Mouse (Mus musculus) megakaryocyte, adult 5-6 weeks (primary cell): Measurements from ENCODE around the gene Ypel2. TPM values are rescaled to one million over a fixed set of nuclear protein-coding genes. Genes with fewer than 3 reads are reported as not detected.

Source experiments
- ATAC-seq: 2 replicates; pipeline ENCODE4 v1.8.0; 2016; ENCODE audit warnings: mild to moderate bottlenecking, inconsistent platforms; ENCODE audit not compliant: poor library complexity, severe bottlenecking
- total RNA-seq, 2 experiments: library from RNA; stranded (forward) in 1 of 2; stranded (reverse) in 1 of 2; fragments of 153-499, 151-499 nt in 1 of 2; fragments of 221-1000, 200-1000 nt in 1 of 2; gene quantifications; 2 replicates each; pipeline versions ENCODE4 v1.2.3 to v1.2.4; 2015 to 2017

The Ypel2 gene
- total RNA-seq, 2 experiments from 2014 or later = 6.9 to 7.5 TPM

DNA sequence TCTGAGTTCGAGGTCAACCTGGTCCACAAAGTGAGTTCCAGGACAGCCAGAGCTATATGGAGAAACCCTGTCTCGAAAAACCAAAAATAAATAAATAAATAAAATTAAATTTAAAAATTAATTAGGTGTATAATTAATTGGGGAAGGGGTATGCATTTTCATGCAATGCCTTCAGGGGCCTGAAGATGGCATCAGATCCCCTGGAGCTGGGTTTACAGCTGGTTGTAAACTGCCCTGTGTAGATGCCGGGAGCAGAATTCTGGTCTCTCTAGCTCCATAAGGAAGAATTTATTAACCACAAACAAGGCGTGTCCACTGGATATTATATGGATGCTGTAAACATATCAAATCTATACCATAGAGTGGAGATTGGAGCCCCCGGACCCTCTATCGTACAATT is 87.2 kb downstream of the Ypel2 start:
- ATAC-seq = no peak

DNA sequence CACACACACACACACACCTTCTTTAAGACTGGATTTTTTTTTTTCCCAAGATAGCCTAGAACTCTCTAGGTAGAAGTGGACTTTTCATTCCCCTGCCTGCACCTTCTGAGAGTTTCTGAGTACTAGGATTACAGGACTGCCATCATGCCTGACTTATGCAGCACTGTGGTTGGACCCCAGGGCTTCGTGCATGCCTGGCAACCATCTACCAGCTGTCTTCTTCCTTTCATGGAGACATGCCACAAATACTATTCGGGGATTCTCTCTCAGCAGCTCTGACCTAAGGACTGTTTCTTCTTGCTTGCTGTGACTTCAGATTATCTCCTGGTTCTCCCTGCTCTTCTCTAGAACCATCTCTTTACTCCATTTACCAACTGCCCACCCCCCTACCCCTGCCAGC is 88.2 kb downstream of the Ypel2 start:
- ATAC-seq = no peak

DNA sequence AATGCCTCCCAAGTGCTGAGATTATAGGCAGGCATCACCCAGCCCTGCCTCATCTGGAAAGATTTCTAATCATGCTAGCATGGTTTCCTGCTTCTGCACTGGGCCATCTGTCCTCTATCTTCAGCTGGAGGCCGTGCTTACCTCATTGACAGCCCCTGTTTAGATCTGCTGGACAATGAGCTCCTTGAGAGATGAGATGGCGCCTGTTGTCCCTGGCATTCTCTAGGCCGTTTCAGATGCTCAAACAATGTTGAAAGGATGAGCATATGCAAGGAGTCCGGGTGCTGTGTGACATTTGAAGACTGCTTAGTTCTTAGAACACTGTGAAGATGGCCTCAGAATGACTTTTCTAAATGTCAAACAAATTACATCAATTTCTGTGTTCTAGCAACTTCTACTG is 88.8 kb downstream of the Ypel2 start:
- ATAC-seq = no peak

DNA sequence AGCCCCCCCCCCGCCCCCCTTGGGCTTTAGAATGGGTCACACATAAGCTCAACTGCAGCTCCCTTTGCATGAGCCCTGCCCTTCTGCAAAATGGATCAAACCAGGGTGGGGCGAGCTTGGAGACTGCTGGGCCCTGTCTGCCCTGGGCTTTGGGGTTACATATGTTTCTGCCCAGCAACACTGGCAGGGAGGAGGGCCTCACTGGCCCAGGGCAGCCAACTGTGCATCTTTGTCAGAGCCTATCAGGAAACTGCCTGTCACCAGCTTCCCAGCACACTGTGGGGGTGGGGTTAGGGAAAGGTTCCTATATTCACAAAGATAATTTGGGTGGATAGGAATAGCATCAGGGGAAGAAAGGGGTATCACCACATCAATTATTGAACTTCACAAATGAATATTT is 95.1 kb downstream of the Ypel2 start:
- ATAC-seq = no peak

DNA sequence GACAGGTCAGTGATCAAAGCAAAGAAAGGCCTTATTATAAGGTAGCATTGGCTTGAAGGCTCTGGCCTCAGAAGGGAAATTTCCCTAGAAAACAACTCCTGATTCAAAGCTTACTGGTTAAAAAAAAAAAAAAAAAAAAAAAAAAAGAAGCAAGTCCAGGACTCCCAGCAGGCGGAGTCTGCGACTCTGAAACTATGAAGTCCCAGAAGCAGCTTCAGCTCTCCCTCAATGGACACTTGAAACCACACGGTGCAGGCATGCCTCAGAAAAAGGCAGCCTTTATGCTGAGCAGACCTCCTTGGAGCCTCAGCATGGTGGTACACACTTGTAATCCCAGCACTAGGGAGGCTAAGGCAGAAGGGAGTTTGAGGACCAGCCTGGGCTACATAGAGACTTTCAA is 97.9 kb downstream of the Ypel2 start:
- ATAC-seq = no peak

DNA sequence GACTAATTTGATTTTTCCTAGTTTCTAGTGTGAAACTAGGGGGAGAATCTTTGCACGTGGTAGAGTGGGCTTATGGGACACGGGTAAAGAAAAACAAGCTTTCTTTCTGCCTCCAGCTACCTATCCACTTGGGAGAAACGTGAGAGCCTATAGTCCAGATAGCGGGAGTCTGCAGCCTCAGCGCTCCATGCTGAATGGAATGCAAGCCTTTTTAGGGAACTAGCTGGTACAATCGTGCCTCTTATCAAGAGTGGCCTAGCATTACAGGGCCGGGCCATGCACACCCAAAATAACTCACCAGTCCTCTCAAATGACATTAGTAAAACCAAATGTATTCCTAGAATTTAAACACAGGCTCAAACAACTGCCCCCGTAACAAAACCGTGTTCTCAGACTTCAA is 98.4 kb downstream of the Ypel2 start:
- no peak for ATAC-seq

DNA sequence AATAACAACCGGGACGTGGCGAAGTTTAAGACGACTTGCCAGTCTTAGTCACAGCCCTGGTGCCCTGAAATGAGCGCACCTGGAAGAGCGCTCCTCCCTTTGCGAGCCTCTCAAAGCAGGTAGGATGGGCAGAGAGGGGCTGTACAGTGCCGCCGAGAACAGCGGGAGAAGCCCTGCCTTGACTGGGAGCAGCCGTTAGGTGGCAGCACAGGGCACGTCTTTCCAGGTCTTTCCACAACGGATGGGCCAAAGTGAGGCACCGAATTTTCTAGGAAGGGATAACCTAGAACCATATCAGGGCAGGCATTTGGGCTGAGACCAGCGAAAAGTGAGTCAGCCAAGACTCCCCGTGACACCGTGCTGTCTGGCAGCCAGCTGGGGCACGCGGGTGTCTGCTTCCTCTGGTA is 99.3 kb downstream of the Ypel2 start:
- peak; percentile 81 for ATAC-seq

DNA sequence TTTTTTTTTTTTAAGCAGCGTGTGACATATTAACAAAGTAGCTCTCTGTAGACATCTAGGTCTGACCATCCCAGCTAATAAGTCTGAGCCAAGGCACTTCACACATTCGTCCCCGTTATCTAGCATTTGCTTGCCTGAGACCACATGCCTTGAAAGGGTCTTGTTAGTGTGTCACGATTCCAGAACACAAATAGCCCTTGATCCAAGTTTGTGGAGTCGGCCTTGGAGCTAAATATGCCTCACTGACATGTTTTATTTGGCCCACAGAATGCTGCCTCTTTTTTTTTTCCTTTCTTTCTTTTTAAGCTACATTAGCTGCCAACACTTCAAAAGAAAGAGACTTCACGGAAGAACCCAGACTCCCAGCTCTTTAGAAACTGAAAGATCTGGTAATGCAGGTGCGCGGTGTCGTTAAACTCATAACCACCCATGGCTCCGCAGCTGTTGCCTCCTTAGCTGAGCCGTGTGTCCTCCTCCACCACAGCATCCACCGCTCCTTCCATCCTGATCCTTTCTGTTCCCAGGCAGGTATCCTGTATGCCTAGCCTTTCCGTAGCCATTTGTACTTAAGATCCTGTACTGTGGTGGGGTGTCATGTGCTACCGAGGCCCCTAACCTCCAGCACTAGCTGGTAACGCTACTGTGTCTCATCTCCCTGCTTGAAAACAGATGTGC is 100.4 kb downstream of the Ypel2 start:
- no peak for ATAC-seq

Other genes starting within 250 kb of the Ypel2 start
- 272 and 311 TPM in 2 replicates for gene Cltc, start 236.1 kb downstream of the Ypel2 start, total RNA-seq (2015)
- gene Cltc, start 236.1 kb downstream of the Ypel2 start, total RNA-seq (2017) = 184 and 190 TPM in 2 replicates
- gene Dhx40, start 186.0 kb downstream of the Ypel2 start, total RNA-seq (2015) = 36.4 and 38.1 TPM in 2 replicates
- gene Dhx40, start 186.0 kb downstream of the Ypel2 start, total RNA-seq (2017) = 42.5 and 42.8 TPM in 2 replicates
- 0.18 and 0.22 TPM in 2 replicates for gene Gdpd1, start 80.4 kb upstream of the Ypel2 start, total RNA-seq (2015)
- 0.08 and 0.44 TPM in 2 replicates for gene Gdpd1, start 80.4 kb upstream of the Ypel2 start, total RNA-seq (2017)
- gene Smg8, start 93.1 kb upstream of the Ypel2 start, total RNA-seq (2015) = 12.4 and 16.5 TPM in 2 replicates
- gene Smg8, start 93.1 kb upstream of the Ypel2 start, total RNA-seq (2017) = 17.1 and 19.0 TPM in 2 replicates
- 60.5 and 66.1 TPM in 2 replicates for gene Prr11, start 115.0 kb upstream of the Ypel2 start, total RNA-seq (2015)
- 19.6 and 24.0 TPM in 2 replicates for gene Prr11, start 115.0 kb upstream of the Ypel2 start, total RNA-seq (2017)
- gene Ska2, start 115.5 kb upstream of the Ypel2 start, total RNA-seq (2015) = 34.7 and 36.2 TPM in 2 replicates
- gene Ska2, start 115.5 kb upstream of the Ypel2 start, total RNA-seq (2017) = 31.2 and 34.1 TPM in 2 replicates
- gene Trim37, start 133.4 kb upstream of the Ypel2 start, total RNA-seq (2015) = 14.5 and 14.9 TPM in 2 replicates
- 23.8 and 26.4 TPM in 2 replicates for gene Trim37, start 133.4 kb upstream of the Ypel2 start, total RNA-seq (2017)